Mouse (Mus musculus) intestine, postnatal 0 days (tissue): ENCODE data around the gene Aldh1a1. TPM values are rescaled to one million over a fixed set of nuclear protein-coding genes. Genes with fewer than 3 reads are reported as not detected.
"Not testable (repeated sequence)": the region's sequence is repeated elsewhere in the genome, so short reads cannot be mapped to it uniquely, and the experiment has no call there.

Experiments
- ATAC-seq: fragments of 200-750 bp; cut with Nextera tagmentation; 2 replicates; pipeline ENCODE4 v1.8.0; 2017; ENCODE audit warnings: mild to moderate bottlenecking, moderate TSS enrichment, moderate library complexity
- H3K27ac ChIP-seq: fragments of 300-500 bp; sonication (generic); 2 replicates; pipeline ENCODE4 v1.5.1; 2014; ENCODE audit warnings: mild to moderate bottlenecking, low read depth, low read length, moderate library complexity
- H3K27me3 ChIP-seq: fragments of 300-500 bp; sonication (generic); replicated peaks from 2 replicates; pipeline ENCODE4 v1.6.1; 2014; ENCODE audit warnings: low read length, mixed read lengths; ENCODE audit not compliant: control insufficient read depth, insufficient read depth
- H3K36me3 ChIP-seq: fragments of 300-500 bp; sonication (generic); 2 replicates; pipeline ENCODE4 v1.6.1; 2014; ENCODE audit warnings: mild to moderate bottlenecking, moderate library complexity; ENCODE audit not compliant: control insufficient read depth, insufficient read depth
- H3K4me1 ChIP-seq: fragments of 300-500 bp; sonication (generic); replicated peaks from 2 replicates; pipeline ENCODE4 v1.6.1; 2014; ENCODE audit warnings: antibody characterized with exemption, low read length, mixed read lengths; ENCODE audit not compliant: control insufficient read depth, insufficient read depth
- H3K4me2 ChIP-seq: fragments of 300-500 bp; sonication (generic); replicated peaks from 2 replicates; pipeline ENCODE4 v1.6.1; 2014; ENCODE audit warnings: low read depth, mild to moderate bottlenecking, moderate library complexity
- H3K4me3 ChIP-seq: fragments of 300-500 bp; sonication (generic); 2 replicates; pipeline ENCODE4 v1.5.1; 2014; ENCODE audit warnings: low read depth, low read length
- H3K9ac ChIP-seq: fragments of 300-500 bp; sonication (generic); 2 replicates; pipeline ENCODE4 v1.6.1; 2014; ENCODE audit warnings: mild to moderate bottlenecking, low read depth, low read length
- H3K9me3 ChIP-seq: fragments of 300-500 bp; sonication (generic); 2 replicates; pipeline ENCODE4 v1.6.1; 2016; ENCODE audit warnings: mixed run types; ENCODE audit not compliant: control insufficient read depth
- CTCF ChIP-seq: sonication (generic); IDR thresholded peaks from 2 replicates; pipeline ENCODE4 v1.5.1; 2016; ENCODE audit warnings: low read depth, mild to moderate bottlenecking, control low read depth, antibody characterized with exemption, moderate library complexity
- whole genome bisulfite sequencing: fragments of 180-500 bp; shearing (Covaris S2); extraction: QIAGEN DNeasy Blood & Tissue Kit; methylation state at CpG from one replicate; pipeline ENCODE4 v1.1.7; 2014; 5-methylcytosine and 5-hydroxymethylcytosine counted together
- polyA plus RNA-seq: library from polyadenylated mRNA; unstranded; fragments of >200 nt; fragmentation: Nextera tagmentation; extraction: Ambion mirVana; gene quantifications from 2 replicates; pipeline ENCODE4 v1.2.1, GENCODE M21; 2015

The Aldh1a1 gene
- polyA plus RNA-seq, 1 experiment from 2014 or later = 37.4 TPM

DNA sequence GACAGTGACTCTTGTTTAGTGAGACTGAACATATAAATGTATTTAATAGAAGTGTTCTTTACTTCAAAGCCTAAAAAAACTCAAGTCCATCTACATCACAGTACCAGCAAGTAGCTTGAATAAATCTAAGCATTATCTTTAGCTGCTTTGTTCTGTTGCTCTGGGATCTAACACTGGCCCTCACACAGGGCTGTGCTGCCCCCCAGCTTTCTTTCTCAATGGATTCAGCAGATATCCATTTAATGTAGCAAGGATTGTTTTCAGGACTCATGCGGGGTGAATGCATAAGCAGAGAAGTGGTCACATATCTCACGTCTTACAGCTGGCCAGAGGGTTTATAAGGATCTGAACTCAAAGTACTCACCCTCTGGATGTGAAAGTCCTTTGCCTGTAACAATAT is 129.9 kb downstream of the Aldh1a1 start:
- Histone ChIP-seq H3K27ac (no peak overlapping the region), H3K4me2 (no peak overlapping the region), H3K27me3 (no peaks in the 10 kb centered on the region), H3K4me1 (no peaks in the 10 kb centered on the region), H3K9me3 (no peaks in the 10 kb centered on the region), H3K4me3 (no peak overlapping the region), H3K9ac (no peak overlapping the region), H3K36me3 (peaks cover 4% of the 10 kb centered on the region; the same call in 1 of the 2 replicates)
- no peak for ATAC-seq
- TF ChIP-seq CTCF = 0 out of 2 replicates have a peak, but pooled peaks have one; percentile 12
- WGBS = 65% methylated on average over 2 of the region's 2 CpGs

DNA sequence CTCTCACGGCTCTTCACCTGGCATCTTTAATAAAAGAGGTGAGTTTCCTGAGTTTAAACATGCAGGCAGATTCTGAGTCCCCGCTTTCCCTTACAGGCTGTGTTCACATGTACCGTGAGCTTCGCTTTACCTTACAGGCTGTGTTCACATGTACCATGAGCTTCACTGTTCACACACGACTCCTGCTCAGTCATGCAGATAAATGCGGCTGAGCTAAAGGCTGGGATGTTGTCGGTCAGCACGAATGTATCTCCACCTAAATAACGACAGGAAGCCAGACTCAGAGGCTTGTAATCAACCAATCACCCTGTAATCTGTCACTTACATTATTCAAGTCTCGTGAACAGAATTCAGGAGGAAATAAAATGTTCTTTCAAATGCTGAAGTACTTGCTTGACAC is 130.9 kb downstream of the Aldh1a1 start:
- H3K36me3 ChIP-seq = peaks cover 4% of the 10 kb centered on the region; the same call in 1 of the 2 replicates
- no peaks in the 10 kb centered on the region for H3K27me3 ChIP-seq
- 83% methylated on average over 10 of the region's 10 CpGs for WGBS
- no peak overlapping the region for H3K4me3 ChIP-seq
- no peak for ATAC-seq
- no peak overlapping the region for H3K9ac ChIP-seq
- H3K4me1 ChIP-seq = no peaks in the 10 kb centered on the region
- H3K9me3 ChIP-seq = no peaks in the 10 kb centered on the region
- H3K27ac ChIP-seq = no peak overlapping the region
- TF ChIP-seq CTCF = no peak
- no peak overlapping the region for H3K4me2 ChIP-seq

DNA sequence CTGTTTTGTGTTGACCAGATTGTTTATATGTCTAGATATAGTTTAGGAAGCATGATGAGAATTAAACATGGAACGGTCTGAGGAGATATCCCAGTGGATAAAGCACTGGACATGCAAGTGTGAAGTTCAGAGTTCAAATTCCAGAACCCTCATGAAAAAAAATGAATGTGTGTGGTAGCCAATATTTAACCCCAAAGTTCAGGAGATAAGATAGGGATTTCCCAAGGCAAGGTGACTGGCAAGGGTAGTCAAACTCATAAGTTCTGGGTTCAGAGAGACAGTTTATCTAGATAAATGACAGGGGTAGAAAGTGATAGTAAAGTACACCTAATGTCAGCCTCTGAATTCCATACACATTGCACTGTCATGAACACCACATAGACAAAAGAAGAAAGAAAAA is 138.5 kb downstream of the Aldh1a1 start:
- WGBS = 38% methylated on average over 1 of the region's 1 CpGs
- ATAC-seq = no peak

DNA sequence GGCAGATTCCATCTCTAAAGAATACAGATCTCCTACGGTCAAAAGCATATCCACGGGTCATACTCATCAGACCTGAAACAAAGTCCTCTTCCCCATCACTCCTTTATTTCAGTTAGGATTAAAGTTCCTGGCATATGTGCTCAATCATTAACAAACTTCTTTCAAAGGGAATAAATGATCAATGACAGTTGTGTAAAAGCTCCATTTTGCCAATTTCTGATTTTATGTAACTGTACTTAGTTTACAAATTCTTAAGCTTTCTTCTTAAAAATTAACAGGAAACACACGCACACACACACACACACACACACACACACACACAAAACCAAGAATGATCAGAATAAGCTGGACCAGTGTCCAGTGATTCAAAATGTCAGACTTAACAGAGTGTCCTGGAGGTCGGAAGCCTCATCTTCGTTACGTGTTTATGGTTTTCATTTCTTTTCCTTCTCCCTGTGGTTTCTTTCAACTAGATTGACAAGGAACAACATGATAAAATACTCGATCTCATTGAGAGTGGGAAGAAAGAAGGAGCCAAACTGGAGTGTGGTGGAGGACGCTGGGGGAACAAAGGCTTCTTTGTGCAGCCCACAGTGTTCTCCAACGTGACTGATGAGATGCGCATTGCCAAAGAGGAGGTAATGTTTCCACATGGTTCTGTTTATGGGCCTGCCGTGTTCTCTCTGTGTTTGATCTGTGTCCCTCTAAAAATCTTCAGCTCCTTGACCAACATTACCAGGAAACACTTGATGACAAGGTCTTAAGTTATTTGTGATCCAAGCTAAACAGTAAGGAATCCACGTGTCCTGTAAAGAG is 141.6 kb downstream of the Aldh1a1 start:
- no peak for ATAC-seq
- H3K9ac ChIP-seq = no peak overlapping the region
- 68% methylated on average over 12 of the region's 12 CpGs for WGBS

More for the DNA sequence above, 138.5 kb downstream of the Aldh1a1 start:
- H3K4me2 ChIP-seq = no peak overlapping the region
- no peaks in the 10 kb centered on the region for H3K36me3 ChIP-seq
- no peaks in the 10 kb centered on the region for H3K9me3 ChIP-seq
- no peak overlapping the region for H3K9ac ChIP-seq
- H3K27ac ChIP-seq = no peak overlapping the region
- no peak for TF ChIP-seq CTCF
- H3K4me1 ChIP-seq = no peaks in the 10 kb centered on the region
- H3K27me3 ChIP-seq = no peaks in the 10 kb centered on the region
- no peak overlapping the region for H3K4me3 ChIP-seq

DNA sequence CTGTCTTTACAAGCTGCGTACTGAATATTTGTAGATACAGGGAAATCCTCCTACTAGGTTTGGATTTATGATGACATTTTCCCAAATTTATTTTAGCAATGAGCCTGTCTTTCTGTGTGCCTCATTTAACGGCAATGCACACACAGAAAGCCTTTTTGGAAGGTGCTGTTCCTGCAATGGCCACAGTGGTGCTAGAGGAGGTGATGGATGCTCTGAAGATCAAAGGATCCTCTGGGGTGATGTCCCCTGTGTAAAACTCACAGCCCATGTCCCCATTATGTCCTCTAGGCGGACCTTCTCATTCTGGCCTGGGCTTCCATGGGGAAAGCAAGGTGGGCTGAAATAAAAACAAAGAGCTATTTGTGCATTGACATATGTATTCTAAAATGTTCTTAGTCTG is 151.8 kb downstream of the Aldh1a1 start:
- no peak for ATAC-seq
- Histone ChIP-seq H3K4me3 (no peak overlapping the region), H3K4me1 (no peaks in the 10 kb centered on the region), H3K4me2 (no peak overlapping the region), H3K36me3 (no peaks in the 10 kb centered on the region; the same call in 1 of the 2 replicates), H3K27ac (no peak overlapping the region), H3K9ac (no peak overlapping the region), H3K9me3 (no peaks in the 10 kb centered on the region), H3K27me3 (no peaks in the 10 kb centered on the region)
- TF ChIP-seq CTCF = peak; percentile 50
- WGBS = 75% methylated on average over 3 of the region's 3 CpGs

More for the DNA sequence above, 141.6 kb downstream of the Aldh1a1 start:
- H3K9me3 ChIP-seq = no peaks in the 10 kb centered on the region
- H3K4me2 ChIP-seq = no peak overlapping the region
- no peaks in the 10 kb centered on the region for H3K27me3 ChIP-seq
- no peak for TF ChIP-seq CTCF
- H3K36me3 ChIP-seq = no peaks in the 10 kb centered on the region
- H3K4me1 ChIP-seq = no peaks in the 10 kb centered on the region
- H3K27ac ChIP-seq = no peak overlapping the region
- H3K4me3 ChIP-seq = no peak overlapping the region

DNA sequence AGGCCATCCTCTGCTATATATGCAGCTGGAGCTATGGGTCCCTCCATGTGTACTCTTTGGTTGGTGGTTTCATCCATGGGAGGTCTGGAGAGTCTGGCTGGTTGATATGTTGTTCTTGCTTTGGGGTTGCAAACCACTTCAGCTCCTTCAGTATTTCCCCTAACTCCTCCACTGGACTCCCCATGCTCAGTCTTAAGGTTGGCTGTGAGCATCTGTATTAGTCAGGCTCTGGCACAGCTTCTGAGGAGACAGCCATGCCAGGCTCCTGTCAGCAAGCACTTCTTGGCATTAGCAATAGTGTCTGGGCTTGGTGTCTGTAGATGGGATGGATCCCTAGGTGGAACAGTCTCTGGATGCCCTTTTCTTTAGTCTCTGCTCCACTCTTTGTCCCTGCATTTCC is 155.0 kb downstream of the Aldh1a1 start:
- not testable (repeated sequence) for H3K4me3 ChIP-seq, H3K36me3 ChIP-seq, H3K4me1 ChIP-seq, H3K4me2 ChIP-seq, H3K9me3 ChIP-seq, H3K27ac ChIP-seq, H3K9ac ChIP-seq, ATAC-seq, H3K27me3 ChIP-seq
